In the genomic region with DNA sequence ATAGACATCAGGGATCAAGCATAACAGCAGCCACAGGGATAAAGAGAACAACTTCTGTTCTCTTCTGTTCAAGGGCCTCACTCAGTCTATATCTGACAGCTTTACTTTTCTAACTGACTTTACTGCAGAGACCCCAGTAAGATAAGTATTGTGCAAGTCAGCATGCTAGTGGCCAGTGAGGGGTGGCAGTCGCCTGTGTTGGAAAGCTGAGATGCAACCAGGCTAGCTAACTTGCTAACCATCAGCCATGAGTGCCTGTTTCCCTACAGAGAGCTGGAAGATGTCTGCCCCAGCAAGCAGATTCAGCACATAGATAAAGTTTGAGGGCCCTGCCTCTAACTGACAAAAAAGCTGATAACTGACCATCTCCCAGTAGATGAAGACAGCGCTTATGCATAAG, we compare ENCODE assay signal across 27 mouse cellular contexts. TPM values are rescaled to one million over a fixed set of nuclear protein-coding genes. Genes with fewer than 3 reads are reported as not detected.
DNase-seq lines count a peak whose midpoint lies in the region; ATAC-seq and TF ChIP-seq lines count a peak whose summit lies in the region.
"Had no signal": no experiment of that assay in that cellular context is flagged by ENCODE, and none has a peak within 500 bp of the region (broad histone marks: within the 10 kb centered on the region; RNA-seq: fewer than 3 reads in every experiment).

No protein-coding gene starts in this region.

- no peak for TF ChIP-seq RAD21 in MEL (IDR thresholded peaks at IDR 0.05; ENCODE audit: low read depth, low read length)

- peak overlapping the region; percentile 25; the same call in 1 of the 2 replicates for H3K4me3 ChIP-seq in spleen, adult 2 months (ENCODE audit: extremely low read depth, insufficient read depth, insufficient read length)
- H3K4me3 ChIP-seq in MEL (ENCODE audit: control insufficient read depth in 1 of 2, insufficient read depth in 1 of 2, low read depth in 2 of 2, low read length in 2 of 2) = peak overlapping the region; percentile 57 to 58; a peak in 3 of 4 replicates
- no peak overlapping the region for H3K4me3 ChIP-seq in liver, embryonic 13.5 days (replicated peaks)
- H3K4me3 ChIP-seq: embryonic facial prominence, embryonic 13.5 days; midbrain, embryonic 10.5 days; midbrain, embryonic 15.5 days; neural tube, embryonic 15.5 days had no signal

- H3K9me3 ChIP-seq in MEL (replicated peaks; ENCODE audit: insufficient read depth, low read length) = no peaks in the 10 kb centered on the region
- no peaks in the 10 kb centered on the region for H3K9me3 ChIP-seq in liver, embryonic 13.5 days (replicated peaks)
- H3K9me3 ChIP-seq: embryonic facial prominence, embryonic 13.5 days; midbrain, embryonic 10.5 days; midbrain, embryonic 15.5 days; neural tube, embryonic 15.5 days had no signal

- 0 out of 2 replicates have a peak overlapping the region, but pooled peaks have one; percentile 21 for H3K4me2 ChIP-seq in liver, embryonic 13.5 days
- H3K4me2 ChIP-seq: embryonic facial prominence, embryonic 13.5 days; heart, embryonic 11.5 days; hindbrain, embryonic 14.5 days; midbrain, embryonic 15.5 days; neural tube, embryonic 15.5 days had no signal

- no peaks in the 10 kb centered on the region for H3K36me3 ChIP-seq in spleen, adult 2 months (ENCODE audit: control insufficient read depth, insufficient read depth, low read length)
- H3K36me3 ChIP-seq in MEL (ENCODE audit: control insufficient read depth in 1 of 2, insufficient read depth in 2 of 2, low read length in 2 of 2) = peaks cover 0 to 23% of the 10 kb centered on the region in 2 experiments; a peak in 2 of 4 replicates
- H3K36me3 ChIP-seq in liver, embryonic 13.5 days = no peaks in the 10 kb centered on the region
- H3K36me3 ChIP-seq: embryonic facial prominence, embryonic 13.5 days; midbrain, embryonic 10.5 days; midbrain, embryonic 15.5 days; neural tube, embryonic 15.5 days had no signal

- ATAC-seq in liver, embryonic 13.5 days (ENCODE audit: low read depth) = 0 out of 2 replicates have a peak, but pooled peaks have one; percentile 11
- ATAC-seq: forebrain, postnatal 0 days; midbrain, embryonic 15.5 days had no signal

- no peak overlapping the region for H3K27ac ChIP-seq in spleen, adult 2 months (ENCODE audit: insufficient read depth, low read length)
- H3K27ac ChIP-seq in MEL (ENCODE audit: control insufficient read depth, low read depth, low read length) = peak overlapping the region; percentile 81
- H3K27ac ChIP-seq in liver, embryonic 13.5 days = no peak overlapping the region
- H3K27ac ChIP-seq: embryonic facial prominence, embryonic 13.5 days; hindbrain, embryonic 14.5 days; midbrain, embryonic 10.5 days; midbrain, embryonic 15.5 days; neural tube, embryonic 15.5 days; stomach, postnatal 0 days had no signal

- H3K79me2 ChIP-seq in MEL (ENCODE audit: control insufficient read depth, insufficient read depth, low read length, poor library complexity) = no peaks in the 10 kb centered on the region

- TF ChIP-seq EP300 in MEL (IDR thresholded peaks at IDR 0.05; ENCODE audit: low read depth in 1 of 2, low read length in 2 of 2) = peak; percentile 11 to 24; a peak in 1 of 4 replicates

- no peak for DNase-seq in spleen, adult 2 months (ENCODE audit: low read depth in 1 of 2, low spot score in 2 of 2)
- DNase-seq in spleen, adult 18-20 months = no peak
- DNase-seq in MEL (ENCODE audit: low read depth, low spot score) = peak; percentile 52
- DNase-seq in liver, embryonic 13.5 days = no peak
- DNase-seq in right cerebral cortex, postnatal 36 days (ENCODE audit: low spot score in 2 of 2) = no peak
- no peak for DNase-seq in thymus, postnatal 36 days
- no peak for DNase-seq in adrenal gland, postnatal 14 days
- DNase-seq: adrenal gland, postnatal 25 days; cerebellum, adult 18-20 months; cerebellum, postnatal 10 days; forebrain, postnatal 0 days; kidney, adult 11 months; kidney, postnatal 14 days; lung, postnatal 4 days; retina, postnatal 1 day; right cerebral cortex, postnatal 14 days had no signal

- peaks cover 6% of the 10 kb centered on the region; the same call in 1 of the 2 replicates for H3K4me1 ChIP-seq in spleen, adult 2 months (ENCODE audit: control insufficient read depth, insufficient read depth, insufficient read length)
- peaks cover 15 to 38% of the 10 kb centered on the region in 2 experiments for H3K4me1 ChIP-seq in MEL (ENCODE audit: control insufficient read depth in 1 of 2, insufficient read depth in 2 of 2, low read length in 2 of 2)
- peaks cover 32% of the 10 kb centered on the region for H3K4me1 ChIP-seq in liver, embryonic 13.5 days (replicated peaks)
- H3K4me1 ChIP-seq: embryonic facial prominence, embryonic 13.5 days; midbrain, embryonic 10.5 days; midbrain, embryonic 15.5 days; neural tube, embryonic 15.5 days had no signal

- no peaks in the 10 kb centered on the region for H3K27me3 ChIP-seq in spleen, adult 2 months (ENCODE audit: control insufficient read depth, insufficient read depth, low read length)
- H3K27me3 ChIP-seq in MEL (ENCODE audit: control insufficient read depth in 1 of 2, insufficient read depth in 2 of 2, low read length in 2 of 2) = no peaks in the 10 kb centered on the region
- no peaks in the 10 kb centered on the region for H3K27me3 ChIP-seq in liver, embryonic 13.5 days
- H3K27me3 ChIP-seq: embryonic facial prominence, embryonic 13.5 days; midbrain, embryonic 15.5 days; neural tube, embryonic 15.5 days had no signal

- TF ChIP-seq CTCF in spleen, adult 2 months (IDR thresholded peaks at IDR 0.05; ENCODE audit: extremely low read depth, insufficient read depth, insufficient read length, insufficient replicate concordance) = no peak
- no peak for TF ChIP-seq CTCF in MEL (IDR thresholded peaks at IDR 0.05 in 2 of 3, conservative IDR thresholded peaks at IDR 0.05 in 1 of 3; ENCODE audit: control insufficient read depth in 1 of 3, insufficient read depth in 1 of 3, low read depth in 2 of 3, low read length in 3 of 3, poor library complexity in 1 of 3, severe bottlenecking in 1 of 3)

- TF ChIP-seq POLR2A in spleen, adult 2 months (IDR thresholded peaks at IDR 0.05; ENCODE audit: low read depth, low read length) = no peak
- 0 out of 4 replicates have a peak, but pooled peaks of 1 of the 2 experiments have one; percentile 4 for TF ChIP-seq POLR2A in MEL (IDR thresholded peaks at IDR 0.05; ENCODE audit: control insufficient read depth in 1 of 2, insufficient read depth in 1 of 2, low read depth in 1 of 2, low read length in 2 of 2, poor library complexity in 1 of 2)

- 68% methylated on average over 2 of the region's 2 CpGs for WGBS in spleen, adult 2 months
- WGBS in liver, embryonic 13.5 days (ENCODE audit: insufficient replicate concordance) = 30% methylated on average over 2 of the region's 2 CpGs

- H3K9ac ChIP-seq in MEL (ENCODE audit: control insufficient read depth, low read depth, low read length, poor library complexity, severe bottlenecking) = peak overlapping the region; percentile 73
- H3K9ac ChIP-seq in liver, embryonic 13.5 days = no peak overlapping the region
- H3K9ac ChIP-seq: embryonic facial prominence, embryonic 13.5 days; forebrain, postnatal 0 days; hindbrain, embryonic 14.5 days; midbrain, embryonic 15.5 days; neural tube, embryonic 15.5 days had no signal

TF ChIP-seq in MEL, 35 proteins besides CTCF, POLR2A, EP300 and RAD21:
- TF ChIP-seq HCFC1 (IDR thresholded peaks at IDR 0.05; ENCODE audit: low read depth, low read length) = no peak
- no peak for TF ChIP-seq GABPA (IDR thresholded peaks at IDR 0.05; ENCODE audit: low read depth, low read length)
- peak; percentile 12; the same call in 1 of the 2 replicates for TF ChIP-seq SIN3A (IDR thresholded peaks at IDR 0.05; ENCODE audit: low read length)
- peak; percentile 84 for TF ChIP-seq GATA1 (IDR thresholded peaks at IDR 0.05; ENCODE audit: low read depth, low read length)
- TF ChIP-seq NELFE (IDR thresholded peaks at IDR 0.05; ENCODE audit: low read depth, low read length) = 0 out of 2 replicates have a peak, but pooled peaks have one; percentile 21
- 0 out of 2 replicates have a peak, but pooled peaks have one; percentile 14 for TF ChIP-seq MXI1 (IDR thresholded peaks at IDR 0.05; ENCODE audit: low read depth, low read length)
- no peak for TF ChIP-seq ZMIZ1 (IDR thresholded peaks at IDR 0.05; ENCODE audit: low read depth, low read length)

RNA-seq across cellular contexts. Expression of a gene that starts 0.5 kb away (rescaled TPM):
- polyA plus RNA-seq in spleen, adult 2 months (2012; rRNA removed) = 10.8 and 11.8 TPM in 2 replicates
- 12.4 and 18.5 TPM in 2 replicates for total RNA-seq in MEL (2012; rRNA removed)
- polyA plus RNA-seq in MEL (2012; ENCODE audit: insufficient read depth in 1 of 2, insufficient read length in 2 of 2, low read depth in 1 of 2, low replicate concordance in 2 of 2, missing spikeins in 1 of 2) = 10 to 100 TPM in 1 of 2 experiments, not detected in 1; 35.8 TPM
- 6.1 and 6.2 TPM in 2 replicates for polyA plus RNA-seq in liver, embryonic 13.5 days (2015; fragmentation: Nextera tagmentation; extraction: Ambion mirVana)
- total RNA-seq in adrenal gland, postnatal 14 days (2021) = 0.90 TPM in 1 of 2 replicates, not detected in the other
- total RNA-seq: adrenal gland, postnatal 25 days; forebrain, postnatal 0 days; left cerebral cortex, postnatal 14 days; liver, adult 2 months had no signal
- polyA plus RNA-seq: brain, embryonic 14.5 days; C2C12 had no signal

RNA-seq across cellular contexts. Expression of a gene that starts 37.6 kb away (rescaled TPM):
- polyA plus RNA-seq in spleen, adult 2 months (2012; rRNA removed) = 20.5 and 30.4 TPM in 2 replicates
- 21.3 and 26.4 TPM in 2 replicates for total RNA-seq in MEL (2012; rRNA removed)
- polyA plus RNA-seq in MEL (2012; ENCODE audit: insufficient read depth in 1 of 2, insufficient read length in 2 of 2, low read depth in 1 of 2, low replicate concordance in 2 of 2, missing spikeins in 1 of 2) = 10 to 100 TPM in 1 of 2 experiments, not detected in 1; 29.4 TPM
- 26.2 and 28.7 TPM in 2 replicates for polyA plus RNA-seq in liver, embryonic 13.5 days (2015; fragmentation: Nextera tagmentation; extraction: Ambion mirVana)
- 161 and 180 TPM in 2 replicates for total RNA-seq in adrenal gland, postnatal 14 days (2021)
